Mouse (Mus musculus): ENCODE data around the gene Vav2. TPM values are rescaled to one million over a fixed set of nuclear protein-coding genes. Genes with fewer than 3 reads are reported as not detected.
A peak's percentile ranks its signal among the peaks of the same experiment; 100 is the strongest.

Vav2 gene
- polyA plus RNA-seq (2015; fragmentation: Nextera tagmentation; extraction: Ambion mirVana), result 4.9 and 5.9 TPM in 2 replicates

GRCm38 (mm10) chr2:27426855-27427457 is at the start of gene Vav2:
TSS of gene Vav2 (minus strand) at chr2:27427033.
- ATAC-seq (ENCODE audit: low read depth), result peak; percentile 94
- H3K27me3 ChIP-seq (ENCODE audit: control insufficient read depth, insufficient read depth, low read depth, low read length), result peaks cover 28% of the 10 kb centered on the region
- H3K4me3 ChIP-seq (ENCODE audit: low read depth, low read length), result peak within 1 kb of the TSS; percentile 77
- peak within 1 kb of the TSS; percentile 97 for H3K4me2 ChIP-seq (ENCODE audit: low read depth, low read length)
- no peaks in the 10 kb centered on the region for H3K9me3 ChIP-seq (replicated peaks; ENCODE audit: control insufficient read depth, low read length)
- peak within 1 kb of the TSS; percentile 73 for H3K27ac ChIP-seq (ENCODE audit: low read length)
- no peaks in the 10 kb centered on the region for H3K36me3 ChIP-seq (ENCODE audit: control insufficient read depth, insufficient read depth)
- peaks cover 25% of the 10 kb centered on the region for H3K4me1 ChIP-seq (ENCODE audit: control insufficient read depth, low read depth, low read length)
- peak within 1 kb of the TSS; percentile 72 for H3K9ac ChIP-seq (ENCODE audit: low read depth, low read length)
- WGBS (ENCODE audit: insufficient replicate concordance), result under 1% methylated on average over 57 of the region's 58 CpGs

DNA sequence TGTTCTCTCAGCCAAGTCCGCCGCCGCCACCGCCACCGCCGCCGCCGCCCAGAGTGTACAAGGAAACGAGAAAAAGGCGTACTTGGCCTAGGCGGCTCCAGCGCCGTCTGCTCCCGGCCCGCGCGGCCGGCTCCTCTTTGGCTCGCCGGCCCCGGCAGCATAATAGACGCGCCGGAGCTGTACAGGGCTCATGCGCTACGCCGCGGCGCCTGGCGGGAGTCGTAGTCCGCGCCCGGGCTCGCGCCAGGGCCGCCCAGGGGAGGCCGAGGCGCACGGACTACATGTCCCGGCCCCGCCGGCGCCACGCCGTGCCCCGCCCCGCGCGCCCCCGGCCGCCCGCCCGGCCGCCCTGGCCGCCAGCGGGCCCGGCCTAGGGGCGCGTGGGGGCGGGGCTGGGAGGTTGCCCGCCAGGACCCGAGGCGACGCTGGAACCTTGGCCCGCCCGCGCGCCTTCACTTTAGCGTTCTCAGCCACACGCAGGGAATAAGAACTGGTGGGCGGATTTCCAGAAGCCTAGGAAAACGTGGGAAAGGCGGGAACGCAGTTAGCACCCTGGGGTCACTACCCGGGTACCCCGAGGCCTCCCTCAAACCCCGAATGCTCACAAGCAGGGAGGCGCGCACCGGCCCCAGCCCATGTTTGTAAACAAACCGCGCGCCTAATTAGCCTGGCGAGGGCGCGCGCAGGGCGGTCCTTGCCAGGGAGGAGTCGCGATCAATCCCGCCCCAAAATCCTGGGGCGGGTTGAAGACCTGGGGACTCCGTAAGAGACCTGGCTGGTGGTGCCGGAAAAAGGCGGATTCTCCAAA is 48.9 kb upstream of the Vav2 start:
- peak overlapping the region; percentile 89 for H3K4me2 ChIP-seq (ENCODE audit: low read depth, low read length)
- peak overlapping the region; percentile 86 for H3K9ac ChIP-seq (ENCODE audit: low read depth, low read length)
- no peaks in the 10 kb centered on the region for H3K27me3 ChIP-seq (ENCODE audit: control insufficient read depth, insufficient read depth, low read depth, low read length)
- peak overlapping the region; percentile 80 for H3K4me3 ChIP-seq (ENCODE audit: low read depth, low read length)
- peak; percentile 93 for ATAC-seq (ENCODE audit: low read depth)
- peak overlapping the region; percentile 96 for H3K27ac ChIP-seq (ENCODE audit: low read length)
- no peaks in the 10 kb centered on the region for H3K36me3 ChIP-seq (ENCODE audit: control insufficient read depth, insufficient read depth)
- peaks cover 46% of the 10 kb centered on the region for H3K4me1 ChIP-seq (ENCODE audit: control insufficient read depth, low read depth, low read length)
- no peaks in the 10 kb centered on the region for H3K9me3 ChIP-seq (replicated peaks; ENCODE audit: control insufficient read depth, low read length)
- WGBS (ENCODE audit: insufficient replicate concordance), result under 1% methylated on average over 68 of the region's 96 CpGs

DNA sequence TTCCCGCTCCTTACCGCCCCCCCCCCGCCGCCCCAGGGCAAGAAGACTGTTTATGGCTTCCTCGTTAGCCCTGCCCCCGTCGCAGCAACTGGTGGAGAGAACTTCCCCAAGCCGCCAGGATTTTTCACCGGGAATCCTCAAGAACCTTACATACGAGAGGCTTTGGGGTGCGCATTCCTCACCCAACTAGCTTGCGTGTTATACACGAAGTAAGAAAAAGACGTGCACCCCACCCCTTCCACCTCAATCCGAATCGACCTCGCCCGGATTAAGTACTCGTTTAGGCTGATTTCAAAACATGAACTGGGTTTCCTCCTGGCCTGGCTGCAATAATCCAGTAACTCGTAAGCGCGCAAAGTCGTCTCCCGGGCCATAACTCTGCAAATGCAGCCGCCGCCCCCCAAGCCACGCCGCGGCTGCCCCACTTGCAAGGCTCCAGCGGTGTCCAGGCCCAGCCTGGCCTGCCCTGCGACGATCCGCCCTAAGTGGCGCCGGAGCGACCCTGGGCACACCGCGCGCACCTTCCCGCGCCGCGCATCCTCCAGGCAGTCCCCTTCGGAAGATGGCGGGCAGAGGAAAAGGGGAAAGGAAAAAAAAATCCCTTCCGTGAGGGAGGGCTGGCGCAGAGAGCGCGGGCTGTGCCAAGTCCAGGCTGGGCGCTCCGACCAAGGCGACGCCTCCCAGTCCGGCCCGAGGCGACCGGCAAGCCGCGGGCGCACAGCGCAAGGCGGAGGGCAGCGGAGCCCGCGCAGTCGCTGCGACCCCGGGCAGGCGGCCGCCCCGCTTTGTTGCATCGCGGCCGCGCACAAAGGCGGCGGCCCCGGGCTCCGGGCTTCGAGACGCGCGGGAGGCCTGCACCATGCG is 48.0 kb upstream of the Vav2 start:
- Histone ChIP-seq H3K9me3 (replicated peaks; ENCODE audit: control insufficient read depth, low read length) (no peaks in the 10 kb centered on the region), H3K27ac (ENCODE audit: low read length) (peak overlapping the region; percentile 96), H3K27me3 (ENCODE audit: control insufficient read depth, insufficient read depth, low read depth, low read length) (no peaks in the 10 kb centered on the region), H3K4me2 (ENCODE audit: low read depth, low read length) (peak overlapping the region; percentile 89), H3K36me3 (ENCODE audit: control insufficient read depth, insufficient read depth) (no peaks in the 10 kb centered on the region), H3K9ac (ENCODE audit: low read depth, low read length) (peak overlapping the region; percentile 86), H3K4me1 (ENCODE audit: control insufficient read depth, low read depth, low read length) (peaks cover 54% of the 10 kb centered on the region), H3K4me3 (ENCODE audit: low read depth, low read length) (peak overlapping the region; percentile 80)
- ATAC-seq (ENCODE audit: low read depth), result peak; percentile 7; the same call in 1 of the 2 replicates
- under 1% methylated on average over 84 of the region's 84 CpGs for WGBS (ENCODE audit: insufficient replicate concordance)

DNA sequence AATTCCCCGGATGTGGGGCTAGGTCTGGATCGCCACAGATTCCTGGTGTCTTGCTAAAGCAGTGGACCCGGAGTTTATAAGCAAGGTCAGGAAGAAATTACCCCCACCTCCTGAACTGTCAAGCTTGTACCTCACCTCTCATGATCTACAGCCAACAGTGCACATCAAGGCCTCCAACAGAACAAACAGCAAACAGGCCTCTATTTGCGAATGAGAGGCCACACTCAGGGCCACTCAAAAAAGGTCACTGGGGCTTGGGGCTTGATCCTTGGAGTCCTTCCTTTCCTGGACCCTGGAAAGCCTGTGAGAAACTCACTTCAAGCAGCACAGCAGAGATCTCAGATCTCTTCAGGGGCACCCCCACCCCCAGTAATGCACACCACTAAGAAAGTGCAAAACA is 47.1 kb upstream of the Vav2 start:
- ATAC-seq (ENCODE audit: low read depth), result no peak
- no peaks in the 10 kb centered on the region for H3K27me3 ChIP-seq (ENCODE audit: control insufficient read depth, insufficient read depth, low read depth, low read length)
- no peaks in the 10 kb centered on the region for H3K36me3 ChIP-seq (ENCODE audit: control insufficient read depth, insufficient read depth)
- H3K4me1 ChIP-seq (ENCODE audit: control insufficient read depth, low read depth, low read length), result peaks cover 61% of the 10 kb centered on the region
- 38% methylated on average over 4 of the region's 4 CpGs for whole genome bisulfite sequencing (ENCODE audit: insufficient replicate concordance)
- H3K27ac ChIP-seq (ENCODE audit: low read length), result peak overlapping the region; percentile 24
- peak overlapping the region; percentile 89 for H3K4me2 ChIP-seq (ENCODE audit: low read depth, low read length)
- H3K9ac ChIP-seq (ENCODE audit: low read depth, low read length), result peak overlapping the region; percentile 86
- H3K9me3 ChIP-seq (replicated peaks; ENCODE audit: control insufficient read depth, low read length), result no peaks in the 10 kb centered on the region
- peak overlapping the region; percentile 80 for H3K4me3 ChIP-seq (ENCODE audit: low read depth, low read length)

DNA sequence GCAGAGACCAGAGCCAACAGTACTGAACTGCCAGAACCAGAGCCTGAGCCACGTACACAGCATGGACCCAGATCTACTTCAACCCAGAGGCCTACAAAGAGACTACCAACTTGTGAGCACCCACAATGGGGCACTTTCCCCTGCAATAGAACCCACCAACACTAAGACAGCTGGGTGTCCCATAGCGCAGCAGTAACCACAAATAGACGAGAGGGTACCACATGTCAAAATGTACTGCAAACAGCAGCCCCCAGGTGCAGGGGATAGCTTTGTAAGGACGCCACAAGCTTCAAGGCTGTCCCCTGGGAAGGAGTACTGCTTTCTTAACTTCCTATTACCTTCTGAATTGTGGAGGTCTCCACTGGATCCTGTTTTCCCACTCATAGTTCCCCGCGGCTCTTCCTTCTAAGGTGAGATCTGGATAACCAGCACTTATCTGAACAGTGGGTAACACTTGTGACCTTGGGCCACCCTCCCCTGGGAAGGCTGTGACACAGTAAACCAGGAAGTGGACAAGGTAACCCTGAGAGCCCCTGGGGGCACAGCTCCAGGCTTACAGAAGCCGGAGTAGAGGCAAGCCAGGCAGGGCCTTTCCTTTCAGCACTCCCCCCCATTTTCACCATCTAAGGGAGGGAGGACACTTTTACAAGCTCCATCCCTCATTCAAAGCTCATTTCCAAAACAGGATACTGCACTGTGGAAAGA is 46.4 kb upstream of the Vav2 start:
- Histone ChIP-seq H3K27ac (ENCODE audit: low read length) (peak overlapping the region; percentile 28), H3K9ac (ENCODE audit: low read depth, low read length) (peak overlapping the region; percentile 86), H3K4me1 (ENCODE audit: control insufficient read depth, low read depth, low read length) (peaks cover 64% of the 10 kb centered on the region), H3K4me2 (ENCODE audit: low read depth, low read length) (peak overlapping the region; percentile 89), H3K27me3 (ENCODE audit: control insufficient read depth, insufficient read depth, low read depth, low read length) (no peaks in the 10 kb centered on the region), H3K36me3 (ENCODE audit: control insufficient read depth, insufficient read depth) (no peaks in the 10 kb centered on the region), H3K9me3 (replicated peaks; ENCODE audit: control insufficient read depth, low read length) (no peaks in the 10 kb centered on the region), H3K4me3 (ENCODE audit: low read depth, low read length) (peak overlapping the region; percentile 80)
- no peak for ATAC-seq (ENCODE audit: low read depth)
- WGBS (ENCODE audit: insufficient replicate concordance), result 45% methylated on average over 7 of the region's 7 CpGs

- Histone ChIP-seq H3K4me1 (ENCODE audit: control insufficient read depth, low read depth, low read length) (peaks cover 61% of the 10 kb centered on the region), H3K9ac (ENCODE audit: low read depth, low read length) (peak overlapping the region; percentile 35), H3K4me3 (ENCODE audit: low read depth, low read length) (no peak overlapping the region), H3K27ac (ENCODE audit: low read length) (peak overlapping the region; percentile 84), H3K9me3 (replicated peaks; ENCODE audit: control insufficient read depth, low read length) (no peaks in the 10 kb centered on the region), H3K4me2 (ENCODE audit: low read depth, low read length) (peak overlapping the region; percentile 21; the same call in 1 of the 2 replicates), H3K27me3 (ENCODE audit: control insufficient read depth, insufficient read depth, low read depth, low read length) (no peaks in the 10 kb centered on the region), H3K36me3 (ENCODE audit: control insufficient read depth, insufficient read depth) (no peaks in the 10 kb centered on the region)
- no peak for ATAC-seq (ENCODE audit: low read depth)
Observed at GRCm38 (mm10) chr2:27471170-27471584, 44.3 kb upstream of the Vav2 start.

GRCm38 (mm10) chr2:27470535-27470934 is 43.7 kb upstream of the Vav2 start:
- ATAC-seq (ENCODE audit: low read depth), result peak; percentile 43
- Histone ChIP-seq H3K36me3 (ENCODE audit: control insufficient read depth, insufficient read depth) (no peaks in the 10 kb centered on the region), H3K27me3 (ENCODE audit: control insufficient read depth, insufficient read depth, low read depth, low read length) (no peaks in the 10 kb centered on the region), H3K9ac (ENCODE audit: low read depth, low read length) (peak overlapping the region; percentile 35), H3K4me2 (ENCODE audit: low read depth, low read length) (peak overlapping the region; percentile 21), H3K4me1 (ENCODE audit: control insufficient read depth, low read depth, low read length) (peaks cover 63% of the 10 kb centered on the region), H3K4me3 (ENCODE audit: low read depth, low read length) (no peak overlapping the region), H3K9me3 (replicated peaks; ENCODE audit: control insufficient read depth, low read length) (no peaks in the 10 kb centered on the region), H3K27ac (ENCODE audit: low read length) (peak overlapping the region; percentile 84)
- 29% methylated on average over 2 of the region's 2 CpGs for WGBS (ENCODE audit: insufficient replicate concordance)

DNA sequence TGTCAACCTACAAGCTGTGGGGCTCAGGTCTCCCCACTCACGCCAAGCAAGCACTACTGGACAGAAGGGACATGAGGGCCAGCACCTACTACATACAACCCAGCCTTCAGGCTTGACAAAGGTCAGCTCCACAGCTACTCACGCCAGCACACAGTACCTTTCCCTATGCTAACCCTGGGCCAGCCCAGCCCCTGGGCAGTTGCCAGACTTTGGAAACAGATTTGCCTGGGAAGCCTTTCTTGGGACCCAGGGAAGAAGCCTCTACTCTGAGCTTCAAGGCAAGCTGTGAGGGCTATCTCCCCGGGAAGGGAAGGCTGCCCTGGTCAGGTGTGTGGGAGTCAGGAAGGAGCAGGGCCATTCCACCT is 43.1 kb upstream of the Vav2 start:
- Histone ChIP-seq H3K4me1 (ENCODE audit: control insufficient read depth, low read depth, low read length) (peaks cover 63% of the 10 kb centered on the region), H3K36me3 (ENCODE audit: control insufficient read depth, insufficient read depth) (no peaks in the 10 kb centered on the region), H3K4me3 (ENCODE audit: low read depth, low read length) (no peak overlapping the region), H3K27ac (ENCODE audit: low read length) (peak overlapping the region; percentile 84), H3K9me3 (replicated peaks; ENCODE audit: control insufficient read depth, low read length) (no peaks in the 10 kb centered on the region), H3K27me3 (ENCODE audit: control insufficient read depth, insufficient read depth, low read depth, low read length) (no peaks in the 10 kb centered on the region), H3K9ac (ENCODE audit: low read depth, low read length) (peak overlapping the region; percentile 31), H3K4me2 (ENCODE audit: low read depth, low read length) (peak overlapping the region; percentile 21)
- WGBS (ENCODE audit: insufficient replicate concordance), result 42% methylated on average over 3 of the region's 3 CpGs
- ATAC-seq (ENCODE audit: low read depth), result peak; percentile 35; the same call in 1 of the 2 replicates

All from liver, embryonic 16.5 days (tissue).